Mouse (Mus musculus): Measurements from ENCODE around the gene Vpreb2.

The Vpreb2 gene

DNA sequence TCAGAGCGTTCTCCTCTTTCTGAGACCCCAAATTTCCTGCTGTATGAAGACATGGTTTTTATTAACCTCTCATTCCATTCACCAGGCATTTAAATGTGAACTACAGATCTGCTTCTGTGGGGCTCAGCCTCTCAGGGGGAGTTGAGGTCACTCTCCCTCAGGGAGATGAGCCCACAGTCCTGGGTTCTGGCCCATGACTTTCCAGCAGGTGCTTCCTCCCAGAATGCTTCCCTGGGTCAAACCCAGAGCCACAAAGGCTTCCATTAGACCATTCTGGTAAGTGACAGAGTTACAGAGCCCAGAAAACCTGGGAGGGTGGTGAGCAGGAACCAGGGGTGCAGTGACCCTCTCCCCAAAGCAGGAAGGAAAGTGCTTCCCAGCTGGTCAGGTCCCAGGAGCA lies at the start of gene Vpreb2:
Vpreb2 (plus strand) TSS at position 301 of the 400 bp plus-strand sequence.
- in situ Hi-C loops (cut with MboI; ENCODE audit: unreplicated experiment in 2 of 2), result loop anchor here in 1 of 2 experiments (10.0 kb wide), 1 partner anchor 45 kb away; no protein-coding TSS in a partner anchor

GRCm38 (mm10) chr16:17931906-17932460 lies 48.2 kb upstream of the Vpreb2 start:
- in situ Hi-C loops (cut with MboI; ENCODE audit: unreplicated experiment in 2 of 2), result loop anchor here (5.0 to 10.0 kb wide), 2 partner anchors 45 to 53 kb away; partner anchors contain the start of gene Vpreb2 (in 1 of the 2)

GRCm38 (mm10) chr16:17933594-17934444 lies 46.4 kb upstream of the Vpreb2 start:
- in situ Hi-C loops (cut with MboI; ENCODE audit: unreplicated experiment in 2 of 2), result loop anchor here (5.0 to 10.0 kb wide), 2 partner anchors 43 to 51 kb away; partner anchors contain the start of gene Vpreb2 (in 1 of the 2)

DNA sequence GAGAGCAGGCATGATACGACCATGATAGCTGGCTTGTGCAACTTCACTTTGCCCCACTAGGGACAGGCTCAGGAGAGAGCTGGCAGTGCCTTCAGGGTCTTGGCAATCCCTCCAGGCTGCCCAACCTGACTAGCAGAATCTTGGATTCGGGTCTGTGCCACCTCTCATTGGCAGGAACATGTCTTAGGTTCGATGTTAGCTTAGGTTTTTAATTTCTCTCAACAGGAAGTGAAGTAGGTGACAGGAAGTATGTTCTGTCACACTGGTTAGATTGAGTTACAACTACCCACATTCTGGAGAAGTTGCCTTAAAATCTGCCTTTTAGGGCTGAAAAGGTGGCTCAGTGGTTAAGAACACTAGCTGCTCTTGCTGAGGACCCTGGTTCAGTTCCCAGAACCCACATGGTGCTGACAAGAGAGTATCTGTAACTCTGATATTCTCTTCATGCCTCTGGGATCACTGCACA lies 45.8 kb upstream of the Vpreb2 start:
- in situ Hi-C loops (cut with MboI; ENCODE audit: unreplicated experiment in 2 of 2), result loop anchor here (5.0 to 10.0 kb wide), 2 partner anchors 43 to 50 kb away; partner anchors contain the start of gene Vpreb2 (in 1 of the 2)

DNA sequence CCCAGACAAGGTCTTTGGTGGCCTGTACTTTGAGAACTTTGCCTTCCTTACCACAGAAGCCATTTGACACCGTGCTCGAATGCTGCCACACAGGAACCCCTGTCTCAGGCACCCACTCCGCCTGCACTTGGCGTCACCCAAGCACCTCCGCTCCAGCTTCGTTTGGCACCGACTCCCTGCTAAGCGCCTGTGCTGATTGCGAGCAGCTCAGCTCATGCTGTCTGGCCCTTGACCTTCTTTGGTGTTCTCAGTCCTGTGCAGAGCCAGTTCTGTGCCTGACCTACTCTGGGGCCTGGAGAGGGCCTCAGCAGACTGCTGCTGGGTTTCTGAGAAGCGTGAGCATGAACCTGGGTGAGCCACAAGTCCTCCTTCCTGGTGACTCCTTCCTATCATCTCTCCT lies 43.5 kb upstream of the Vpreb2 start:
- in situ Hi-C loops (cut with MboI; ENCODE audit: unreplicated experiment in 2 of 2), result loop anchor here in 1 of 2 experiments (10.0 kb wide), 1 partner anchor 48 kb away; the partner anchor contains the start of gene Vpreb2

GRCm38 (mm10) chr16:17938187-17938586 lies 42.0 kb upstream of the Vpreb2 start:
- in situ Hi-C loops (cut with MboI; ENCODE audit: unreplicated experiment in 2 of 2), result loop anchor here in 1 of 2 experiments (10.0 kb wide), 1 partner anchor 47 kb away; the partner anchor contains the start of gene Vpreb2

DNA sequence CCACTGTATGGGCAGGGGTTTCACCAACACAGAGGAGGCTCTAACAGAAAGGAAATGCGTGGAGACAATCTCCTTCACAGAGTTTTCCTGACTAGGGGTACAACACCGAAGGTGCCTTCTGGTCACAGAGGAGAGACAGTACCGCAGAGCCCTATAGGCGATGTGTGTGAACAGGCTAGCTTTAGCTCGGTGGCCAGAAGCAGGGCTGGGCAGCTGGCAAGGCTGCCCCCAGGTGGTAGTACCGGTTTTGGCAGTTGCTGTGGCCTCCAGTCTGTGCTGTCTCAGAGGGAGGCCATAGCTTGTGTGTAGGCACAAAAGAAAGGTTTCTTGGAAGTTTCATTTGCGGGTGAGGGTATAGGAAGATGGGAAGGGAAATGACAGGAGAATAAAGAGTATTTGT lies 41.4 kb upstream of the Vpreb2 start:
- in situ Hi-C loops (cut with MboI; ENCODE audit: unreplicated experiment in 2 of 2), result loop anchor here in 1 of 2 experiments (10.0 kb wide), 1 partner anchor 46 kb away; the partner anchor contains the start of gene Vpreb2

DNA sequence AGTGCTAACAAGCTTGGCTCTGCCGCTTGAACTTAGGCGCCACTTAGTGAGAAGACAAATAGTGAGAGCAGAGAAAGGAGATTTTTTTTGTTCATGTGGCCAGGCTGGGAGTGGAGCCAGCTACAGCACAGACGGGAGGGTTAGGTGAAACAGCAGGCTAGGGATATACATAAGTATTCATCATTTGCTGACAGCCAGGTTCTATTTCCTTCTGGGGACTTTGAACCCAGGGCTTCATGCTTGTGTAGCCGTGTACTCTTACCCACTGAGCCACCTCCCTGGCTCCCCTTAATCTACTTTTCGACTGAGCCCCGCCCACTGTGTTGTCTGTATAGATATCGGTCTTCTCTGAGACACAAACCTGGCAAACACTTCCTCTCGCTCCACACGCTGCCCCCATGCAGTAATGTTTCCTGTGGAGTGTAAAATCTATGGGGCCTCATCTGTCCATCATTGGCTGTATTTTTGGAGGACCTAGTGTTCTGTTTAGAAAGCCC lies 40.9 kb upstream of the Vpreb2 start:
- in situ Hi-C loops (cut with MboI; ENCODE audit: unreplicated experiment in 2 of 2), result loop anchor here in 1 of 2 experiments (10.0 kb wide), 1 partner anchor 45 kb away; the partner anchor contains the start of gene Vpreb2

- in situ Hi-C loops (cut with MboI; ENCODE audit: unreplicated experiment in 2 of 2), result no loop called here
These were observed 36.8 kb upstream of the Vpreb2 start for GRCm38 (mm10) chr16:17943466-17943865.

DNA sequence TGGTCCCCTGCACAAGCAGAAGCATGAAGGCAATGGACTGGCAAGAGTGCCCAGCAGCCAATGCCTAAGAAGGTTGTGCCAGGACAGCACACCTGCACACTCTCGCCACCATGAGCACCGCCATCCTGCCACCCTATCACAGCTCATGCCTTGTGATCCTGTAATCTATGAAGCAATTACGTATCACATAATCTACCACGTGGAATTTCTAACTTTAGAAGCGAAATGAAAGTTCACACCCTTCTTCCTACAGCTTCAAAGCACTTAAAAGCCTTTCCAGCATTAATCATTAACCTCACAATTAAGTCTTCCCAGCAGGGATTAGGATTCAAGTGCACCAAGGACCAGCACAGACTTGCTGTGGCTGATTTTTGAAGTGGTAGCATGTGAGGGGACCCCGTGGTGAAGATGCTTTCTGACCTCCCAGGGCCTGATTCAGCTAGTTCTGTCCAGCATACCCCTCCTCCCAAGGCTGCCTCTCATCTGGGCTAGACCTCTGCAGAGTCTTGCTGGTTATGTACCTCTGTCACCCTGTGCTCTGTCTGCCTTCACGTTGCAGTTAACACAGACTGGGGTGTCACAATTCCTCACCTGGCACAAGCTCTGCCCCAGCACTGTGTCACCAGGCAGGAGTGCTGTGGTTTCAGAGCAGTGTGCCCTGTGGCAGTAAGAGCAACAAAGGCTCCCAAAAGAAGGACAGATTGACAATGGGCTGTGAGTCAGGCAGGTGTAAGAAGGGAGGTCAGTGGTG lies 35.0 kb upstream of the Vpreb2 start:
- in situ Hi-C loops (cut with MboI; ENCODE audit: unreplicated experiment in 2 of 2), result no loop called here

- in situ Hi-C loops (cut with MboI; ENCODE audit: unreplicated experiment in 2 of 2), result no loop called here
These were observed 30.8 kb upstream of the Vpreb2 start for GRCm38 (mm10) chr16:17949421-17949877.

GRCm38 (mm10) chr16:17950068-17950467 lies 30.2 kb upstream of the Vpreb2 start:
- in situ Hi-C loops (cut with MboI; ENCODE audit: unreplicated experiment in 2 of 2), result loop anchor here in 1 of 2 experiments (25.0 kb wide), 1 partner anchor 1087 kb away; no protein-coding TSS in a partner anchor

GRCm38 (mm10) chr16:17951618-17952017 lies 28.6 kb upstream of the Vpreb2 start:
- in situ Hi-C loops (cut with MboI; ENCODE audit: unreplicated experiment in 2 of 2), result loop anchor here in 1 of 2 experiments (25.0 kb wide), 1 partner anchor 1086 kb away; no protein-coding TSS in a partner anchor

GRCm38 (mm10) chr16:17956052-17956638 lies 24.1 kb upstream of the Vpreb2 start:
- in situ Hi-C loops (cut with MboI; ENCODE audit: unreplicated experiment in 2 of 2), result loop anchor here in 1 of 2 experiments (25.0 kb wide), 1 partner anchor 1081 kb away; no protein-coding TSS in a partner anchor

- in situ Hi-C loops (cut with MboI; ENCODE audit: unreplicated experiment in 2 of 2), result loop anchor here in 1 of 2 experiments (25.0 kb wide), 1 partner anchor 1075 kb away; no protein-coding TSS in a partner anchor
These were observed 18.1 kb upstream of the Vpreb2 start for GRCm38 (mm10) chr16:17962091-17962490.

GRCm38 (mm10) chr16:17971853-17972252 lies 8.4 kb upstream of the Vpreb2 start:
- in situ Hi-C loops (cut with MboI; ENCODE audit: unreplicated experiment in 2 of 2), result loop anchor here in 1 of 2 experiments (10.0 to 25.0 kb wide), 2 partner anchors 1065 to 1107 kb away; partner anchors contain the start of gene Igll1

GRCm38 (mm10) chr16:17977840-17978239 lies 2.4 kb upstream of the Vpreb2 start:
- in situ Hi-C loops (cut with MboI; ENCODE audit: unreplicated experiment in 2 of 2), result loop anchor here in 1 of 2 experiments (5.0 to 10.0 kb wide), 2 partner anchors 46 to 1113 kb away; partner anchors contain the start of gene Igll1

GRCm38 (mm10) chr16:17983201-17983600 lies 3.0 kb downstream of the Vpreb2 start:
- in situ Hi-C loops (cut with MboI; ENCODE audit: unreplicated experiment in 2 of 2), result loop anchor here in 1 of 2 experiments (10.0 kb wide), 1 partner anchor 48 kb away; no protein-coding TSS in a partner anchor

DNA sequence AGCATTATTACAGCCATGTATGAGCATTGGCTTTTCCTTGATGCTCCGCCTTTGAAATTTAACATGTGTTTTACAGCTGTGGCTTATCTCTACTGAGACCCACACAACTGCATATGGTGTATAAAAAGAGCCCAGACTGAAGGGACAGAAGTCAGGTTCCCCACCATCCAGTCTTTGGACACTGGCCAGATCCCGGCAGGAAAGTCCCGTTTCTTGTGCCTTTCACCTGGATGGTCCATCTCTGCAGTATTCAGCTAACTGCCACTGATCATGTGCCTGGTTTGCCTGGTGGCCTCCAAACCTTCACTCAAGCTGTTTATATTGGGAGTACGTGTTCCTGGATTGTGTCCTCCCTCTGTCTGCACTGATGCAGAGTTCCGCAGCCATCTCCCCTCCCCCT lies 4.0 kb downstream of the Vpreb2 start:
- in situ Hi-C loops (cut with MboI; ENCODE audit: unreplicated experiment in 2 of 2), result loop anchor here in 1 of 2 experiments (10.0 kb wide), 1 partner anchor 49 kb away; no protein-coding TSS in a partner anchor
